Mouse (Mus musculus): ENCODE results near the gene Pth1r.
"Not testable (repeated sequence)": the region's sequence is repeated elsewhere in the genome, so short reads cannot be mapped to it uniquely, and the experiment has no call there.

Pth1r gene

GRCm38 (mm10) chr9:110683574-110684099 lies 63.3 kb downstream of the Pth1r start:
- DNase-seq (ENCODE audit: low read depth, low spot score): peak; percentile 24

DNA sequence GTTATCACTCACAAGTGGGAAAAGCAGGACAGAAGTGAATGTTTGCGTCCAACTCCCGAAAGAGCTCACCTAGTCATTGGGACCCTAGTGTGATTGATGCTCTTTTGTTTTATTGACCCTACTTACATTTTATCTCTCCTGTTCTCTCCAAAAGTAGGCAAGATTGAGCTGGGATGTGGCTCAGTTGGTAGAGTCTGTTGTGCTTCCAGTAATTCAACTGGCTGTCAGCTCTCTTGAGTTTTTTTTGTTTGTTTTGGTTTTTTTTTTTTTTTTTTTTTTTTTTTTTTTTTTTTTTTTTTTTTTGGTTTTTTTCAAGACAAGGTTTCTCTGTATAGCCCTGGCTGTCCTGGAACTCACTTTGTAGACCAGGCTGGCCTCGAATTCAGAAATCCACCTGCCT lies 64.2 kb downstream of the Pth1r start:
- DNase-seq (ENCODE audit: low read depth, low spot score): not testable (repeated sequence)

DNA sequence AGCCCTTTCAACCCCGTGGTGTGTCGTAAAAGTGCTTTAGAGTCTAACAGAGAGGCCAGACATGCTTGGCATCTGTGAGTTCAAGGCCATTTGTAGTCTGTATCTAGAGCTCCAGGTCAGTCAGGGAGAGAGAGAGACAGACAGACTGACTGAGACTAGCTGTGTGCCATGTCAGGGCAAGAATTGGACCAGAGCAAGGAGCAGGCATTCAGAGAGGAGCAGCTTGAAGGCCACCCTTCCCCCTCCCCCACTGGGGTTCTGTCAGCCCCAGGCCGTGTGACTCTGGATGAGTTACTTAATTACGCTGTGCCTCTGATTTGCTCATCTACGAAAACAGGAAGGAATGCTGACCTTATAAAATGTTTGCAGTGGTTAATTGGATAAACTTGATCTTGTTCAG lies 64.7 kb downstream of the Pth1r start:
- no peak for DNase-seq (ENCODE audit: low read depth, low spot score)

- DNase-seq (ENCODE audit: low read depth, low spot score): no peak
These were observed 65.1 kb downstream of the Pth1r start for GRCm38 (mm10) chr9:110681817-110682216.

DNA sequence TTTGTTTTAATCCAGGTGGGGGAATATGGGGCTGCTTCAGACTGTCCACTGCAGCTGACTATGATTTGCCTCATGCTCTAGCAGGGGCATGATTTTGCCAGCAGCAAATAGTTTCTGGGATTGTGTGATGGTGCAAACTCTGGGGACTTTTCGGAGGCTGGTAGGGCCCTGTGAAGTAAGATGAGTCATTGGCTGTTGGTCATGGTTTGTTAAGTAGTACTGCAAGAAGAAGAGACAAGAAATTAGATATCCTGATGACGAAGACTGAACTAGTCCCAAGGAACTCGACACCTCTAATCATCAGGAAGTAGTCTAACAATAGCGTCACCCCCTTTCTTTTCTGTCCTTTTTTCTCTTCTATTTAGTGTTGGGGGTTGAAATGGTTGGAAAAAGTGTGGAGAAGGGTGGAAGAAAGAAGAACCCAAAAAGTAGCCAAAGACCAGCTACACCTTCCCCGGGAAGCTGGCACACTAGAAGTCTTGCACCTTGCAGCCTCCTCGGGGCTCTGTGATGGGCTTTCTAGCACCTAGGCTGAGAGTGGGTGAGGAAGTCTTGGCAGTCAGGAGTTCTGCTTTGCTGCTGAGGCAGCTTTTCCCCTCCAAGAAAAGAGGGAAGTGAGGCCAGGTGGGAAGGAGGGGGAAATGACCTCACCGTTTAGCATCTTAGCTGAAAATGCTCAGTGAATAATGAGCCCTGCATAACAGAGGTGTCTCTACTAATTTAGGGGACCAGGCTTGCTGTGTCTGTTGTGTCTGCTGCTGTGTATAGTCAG lies 66.0 kb downstream of the Pth1r start:
- peak; percentile 78 for DNase-seq (ENCODE audit: low read depth, low spot score)

DNA sequence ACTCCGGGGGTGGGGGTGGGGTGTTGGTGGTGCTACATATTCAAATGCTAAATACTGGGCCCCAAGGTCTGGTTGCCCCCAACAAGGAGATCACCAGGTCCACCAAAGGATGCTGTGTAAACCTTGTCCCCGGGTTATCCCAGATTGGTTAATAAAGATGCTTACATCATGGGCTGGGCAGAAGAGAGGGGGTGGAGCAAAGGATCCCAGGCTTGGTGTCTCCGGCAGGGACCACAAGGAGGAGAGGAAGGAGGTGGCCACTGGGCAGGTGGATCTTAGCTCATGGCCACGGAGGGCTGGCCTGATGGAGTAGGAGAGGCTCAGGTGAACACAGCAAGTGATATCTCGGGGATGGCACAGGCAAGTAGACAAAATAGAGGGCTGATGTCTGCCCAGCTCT lies 68.1 kb downstream of the Pth1r start:
- no peak for DNase-seq (ENCODE audit: low read depth, low spot score)

DNA sequence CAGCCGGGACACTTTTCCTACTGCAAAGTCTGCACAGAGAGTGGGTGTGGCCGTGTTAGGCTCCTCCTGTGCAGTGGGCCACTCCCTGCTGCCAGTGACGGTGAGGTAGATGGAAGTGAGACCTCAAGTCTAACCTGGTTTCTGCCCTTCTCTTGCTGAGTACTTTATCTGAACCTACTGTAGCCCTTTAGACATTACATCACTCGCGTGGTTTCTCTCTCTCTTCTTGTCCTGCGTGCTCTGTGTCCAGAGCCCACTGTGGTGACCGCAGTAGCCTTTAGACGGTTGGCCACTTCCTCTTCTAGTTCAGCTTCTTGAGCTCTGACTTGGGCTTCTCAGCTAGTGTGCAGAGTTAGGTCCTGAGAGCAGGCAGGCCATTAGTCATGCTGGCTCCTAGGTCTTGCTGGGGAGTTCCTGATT lies 70.4 kb downstream of the Pth1r start:
- DNase-seq (ENCODE audit: low read depth, low spot score): no peak

DNA sequence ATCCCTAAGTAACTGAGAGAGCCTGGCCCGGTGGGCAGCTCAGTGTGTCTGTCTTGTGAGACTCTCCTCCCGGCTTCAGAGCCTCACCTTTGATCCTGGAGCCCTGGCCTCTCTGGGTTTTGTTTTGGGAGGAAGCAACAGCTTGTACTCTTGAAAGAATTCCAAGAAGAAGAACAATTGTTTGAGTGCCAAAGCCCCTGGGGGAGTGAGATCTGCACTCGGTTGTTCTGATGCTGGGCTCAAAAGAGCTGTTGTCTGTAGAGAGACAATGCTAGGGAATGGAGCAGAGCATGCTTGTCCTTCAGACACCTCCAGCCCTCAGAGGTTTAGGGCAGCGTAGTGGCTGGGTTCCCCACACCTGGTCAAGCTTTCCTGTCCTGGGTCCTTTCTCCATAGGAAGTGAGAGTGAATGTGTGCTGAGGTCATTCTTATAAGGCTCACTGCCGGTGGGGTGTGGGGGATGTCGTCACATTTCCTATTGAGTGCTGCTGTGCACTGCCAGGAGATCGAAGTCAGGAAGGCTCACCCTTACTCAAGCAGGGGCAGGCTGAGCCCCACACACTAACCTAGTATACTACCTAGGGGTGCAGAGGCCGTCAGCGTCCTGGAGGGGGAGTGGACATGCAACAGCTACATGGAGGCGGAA lies 73.7 kb downstream of the Pth1r start:
- DNase-seq (ENCODE audit: low read depth, low spot score): no peak

- DNase-seq (ENCODE audit: low read depth, low spot score): peak; percentile 42
These were observed 74.4 kb downstream of the Pth1r start for GRCm38 (mm10) chr9:110672462-110673106.

Data from 3T3-L1 (cell line).